In genomic region chr16:73424851-73425250, GRCm38 (mm10) we compare ENCODE assay signal across 20 mouse cellular contexts.
A peak's percentile ranks its signal among the peaks of the same experiment; 100 is the strongest.
DNase-seq lines count a peak whose midpoint lies in the region; TF ChIP-seq lines count a peak whose summit lies in the region.
"Had no signal": no experiment of that assay in that cellular context is flagged by ENCODE, and none has a peak within 500 bp of the region (broad histone marks: within the 10 kb centered on the region; RNA-seq: fewer than 3 reads in every experiment).

No protein-coding gene starts in this region.

- peak; percentile 3 for DNase-seq in adrenal gland, adult 2 months
- no peak for DNase-seq in adrenal gland, adult 8-10 months
- peak; percentile 21 for DNase-seq in gastrocnemius, adult 2 months
- DNase-seq in gastrocnemius, adult 8-10 months (ENCODE audit: low spot score in 2 of 2) = no peak
- DNase-seq in heart, postnatal 4 days = peak; percentile 22
- no peak for DNase-seq in heart, postnatal 25 days (ENCODE audit: low spot score)
- peak; percentile 26 to 37 for DNase-seq in right cerebral cortex, postnatal 10 days (ENCODE audit: low spot score in 2 of 2)
- no peak for DNase-seq in right cerebral cortex, postnatal 14 days
- DNase-seq: forebrain, postnatal 0 days; layer of hippocampus, postnatal 36 days; midbrain, embryonic 14.5 days had no signal

- intact Hi-C loops in gastrocnemius, adult 2 months (cut with DNase I) = no loop called here
- intact Hi-C loops in heart, postnatal 25 days (cut with DNase I) = no loop called here

- TF ChIP-seq CTCF in gastrocnemius, adult 2 months (IDR thresholded peaks at IDR 0.05) = no peak

- no peak overlapping the region for H3K4me3 ChIP-seq in gastrocnemius, adult 2 months
- H3K4me3 ChIP-seq: forebrain, embryonic 10.5 days; heart, embryonic 12.5 days; hindbrain, embryonic 10.5 days; kidney, embryonic 15.5 days; limb, embryonic 15.5 days; liver, embryonic 15.5 days; megakaryocyte, embryonic 14.5 days; neural tube, embryonic 13.5 days had no signal

- H3K27ac ChIP-seq in gastrocnemius, adult 2 months = no peak overlapping the region
- H3K27ac ChIP-seq: forebrain, embryonic 10.5 days; hindbrain, embryonic 10.5 days; hindbrain, postnatal 0 days; kidney, embryonic 15.5 days; limb, embryonic 15.5 days; liver, embryonic 15.5 days; neural tube, embryonic 13.5 days had no signal

Comparison
In these comparisons a context has a peak if more than half of its experiments do, and no peak if none do; other contexts are left out.
1. DNase-seq: peak in adrenal gland, adult 2 months (single experiment), gastrocnemius, adult 2 months (single experiment), heart, postnatal 4 days (single experiment) and right cerebral cortex, postnatal 10 days (2 of 2); none in adrenal gland, adult 8-10 months (single experiment), gastrocnemius, adult 8-10 months (0 of 2), heart, postnatal 25 days (single experiment) and right cerebral cortex, postnatal 14 days (single experiment).